Mouse (Mus musculus) kidney, adult 2 months (tissue): ENCODE data around the gene Irak1.

ENCODE experiments used
- CTCF ChIP-seq: fragments of 200-500 bp; conservative IDR thresholded peaks from 2 replicates; pipeline ENCODE4 v1.5.1; 2011; ENCODE audit warnings: low read depth, mild to moderate bottlenecking, control low read depth, low read length, moderate library complexity, mixed read lengths; ENCODE audit not compliant: insufficient read depth, insufficient read length
- POLR2A ChIP-seq: fragments of 200-500 bp; IDR thresholded peaks from one replicate; pipeline ENCODE4 v1.6.1; 2011; ENCODE audit warnings: low read depth, low read length, control low read depth

DNA sequence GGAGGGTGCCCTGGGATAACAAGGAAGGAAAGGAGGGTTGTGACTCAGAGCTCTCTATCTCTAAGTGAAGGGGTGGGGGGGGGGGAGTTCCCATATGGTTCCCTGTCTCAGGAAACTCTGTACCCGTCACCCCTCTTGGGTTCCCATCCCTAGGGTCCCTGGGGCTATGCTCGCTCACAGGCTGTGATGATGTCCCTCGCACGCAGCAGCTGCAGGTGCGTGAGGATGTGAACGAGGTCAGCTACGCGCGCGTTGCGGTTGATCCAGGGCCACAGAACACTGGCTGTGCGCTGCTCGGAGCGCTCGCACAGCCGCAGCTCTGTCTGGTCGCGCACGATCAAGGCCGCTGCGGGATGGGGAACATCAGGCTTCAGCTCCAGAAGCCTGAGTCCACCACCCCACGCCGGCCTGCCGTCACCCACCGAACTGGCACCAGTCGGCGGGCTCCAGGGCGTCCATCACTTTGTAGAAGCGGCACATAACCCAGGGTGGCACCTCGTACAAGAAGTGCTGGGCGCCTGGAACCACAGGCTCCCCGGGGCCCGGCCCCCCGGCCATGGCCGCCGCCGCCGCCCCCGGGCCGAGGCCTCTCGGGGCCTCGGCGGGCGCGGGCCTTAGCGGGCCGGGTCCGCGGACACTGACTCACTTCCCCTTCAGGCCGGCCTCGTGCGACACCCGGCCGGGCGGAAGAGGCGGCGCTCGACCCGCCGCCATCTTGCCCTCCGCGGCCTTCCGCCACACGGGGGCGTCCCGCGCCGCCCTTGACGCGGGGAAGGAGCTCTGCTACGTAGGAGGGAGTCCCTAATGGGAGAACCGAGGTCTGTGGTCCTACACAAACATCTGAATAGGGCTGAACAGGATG lies at the start of gene Irak1:
- TF ChIP-seq POLR2A (no peak), CTCF (peak; percentile 61)
